Mouse (Mus musculus) lung, embryonic 16.5 days (tissue): ENCODE measurements at regions not wholly inside any gene's neighbourhood (a gene's known extent, or its start where the extent isn't known, plus 50 kb on each side); places are given as distances from the start of the nearest gene placed in this dataset.

Experiments used
- ATAC-seq: fragments of 200-750 bp; cut with Nextera tagmentation; 2 replicates; pipeline ENCODE4 v1.8.0; 2017; ENCODE audit warnings: low read depth, mild to moderate bottlenecking, moderate library complexity
- H3K27ac ChIP-seq: fragments of 300-500 bp; sonication (generic); 2 replicates; pipeline ENCODE4 v1.5.1; 2014; ENCODE audit warnings: mild to moderate bottlenecking, control low read depth, low read length
- H3K27me3 ChIP-seq: fragments of 300-500 bp; sonication (generic); 2 replicates; pipeline ENCODE4 v1.6.1; 2014; ENCODE audit warnings: low read depth, low read length, mixed read lengths; ENCODE audit not compliant: control insufficient read depth, insufficient read depth
- H3K36me3 ChIP-seq: fragments of 300-500 bp; sonication (generic); 2 replicates; pipeline ENCODE4 v1.6.1; 2014; ENCODE audit warnings: low read length; ENCODE audit not compliant: control insufficient read depth, insufficient read depth
- H3K4me1 ChIP-seq: fragments of 300-500 bp; sonication (generic); replicated peaks from 2 replicates; pipeline ENCODE4 v1.6.1; 2014; ENCODE audit warnings: low read length, mixed read lengths; ENCODE audit not compliant: control insufficient read depth, insufficient read depth
- H3K4me2 ChIP-seq: fragments of 300-500 bp; sonication (generic); 2 replicates; pipeline ENCODE4 v1.6.1; 2014; ENCODE audit warnings: low read depth, low read length, control low read depth
- H3K4me3 ChIP-seq: fragments of 300-500 bp; sonication (generic); 2 replicates; pipeline ENCODE4 v1.5.1; 2014; ENCODE audit warnings: mild to moderate bottlenecking, low read length, control low read depth
- H3K9ac ChIP-seq: fragments of 300-500 bp; sonication (generic); 2 replicates; pipeline ENCODE4 v1.6.1; 2014; ENCODE audit warnings: low read length, control low read depth
- H3K9me3 ChIP-seq: fragments of 300-500 bp; sonication (generic); 2 replicates; pipeline ENCODE4 v1.6.1; 2016; ENCODE audit warnings: low read length; ENCODE audit not compliant: control insufficient read depth
- WGBS: fragments of 180-500 bp; shearing (Covaris S2); extraction: QIAGEN DNeasy Blood & Tissue Kit; methylation state at CpG from one replicate; pipeline ENCODE4 v1.1.7; 2014; 5-methylcytosine and 5-hydroxymethylcytosine counted together

DNA sequence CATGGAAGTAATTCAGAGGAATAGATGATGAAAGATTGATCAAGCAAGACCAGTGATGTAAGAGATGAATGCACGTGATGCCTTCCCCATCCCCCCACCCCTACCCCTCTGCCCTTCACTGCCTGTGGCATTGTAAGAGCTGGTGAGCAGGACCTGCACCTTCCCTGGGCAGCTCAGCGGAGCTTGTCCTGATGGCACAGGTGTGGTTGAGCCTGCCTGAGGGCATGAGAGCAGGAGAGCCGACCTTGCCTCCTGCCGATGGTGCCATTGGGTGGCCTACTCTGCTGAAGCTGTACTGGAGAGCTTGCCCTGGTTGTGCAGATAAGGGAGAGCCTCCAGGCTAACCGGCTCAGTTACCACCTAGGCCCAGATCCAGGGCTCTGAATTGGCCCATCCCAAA is 53.4 kb upstream of the Tspan5 start:
- Histone ChIP-seq H3K36me3 (no peaks in the 10 kb centered on the region), H3K27me3 (no peaks in the 10 kb centered on the region), H3K4me1 (no peaks in the 10 kb centered on the region), H3K9ac (no peak overlapping the region), H3K9me3 (no peaks in the 10 kb centered on the region), H3K4me2 (no peak overlapping the region), H3K27ac (no peak overlapping the region), H3K4me3 (no peak overlapping the region)
- ATAC-seq, result no peak
- 80% methylated on average over 5 of the region's 5 CpGs for WGBS
